Mouse (Mus musculus): ENCODE data around the gene Rab29.
"Not testable (repeated sequence)": the region's sequence is repeated elsewhere in the genome, so short reads cannot be mapped to it uniquely, and the experiment has no call there.

Rab29 gene

GRCm38 (mm10) chr1:131867093-131867945 is at the start of gene Rab29:
TSS of gene Rab29 (plus strand) at chr1:131867224.
- DNase-seq (ENCODE audit: low spot score in 2 of 2) = peak; percentile 85 to 93

- DNase-seq (ENCODE audit: low spot score in 2 of 2) = not testable (repeated sequence)
Measured at GRCm38 (mm10) chr1:131820353-131820752, 46.7 kb upstream of the Rab29 start.

DNA sequence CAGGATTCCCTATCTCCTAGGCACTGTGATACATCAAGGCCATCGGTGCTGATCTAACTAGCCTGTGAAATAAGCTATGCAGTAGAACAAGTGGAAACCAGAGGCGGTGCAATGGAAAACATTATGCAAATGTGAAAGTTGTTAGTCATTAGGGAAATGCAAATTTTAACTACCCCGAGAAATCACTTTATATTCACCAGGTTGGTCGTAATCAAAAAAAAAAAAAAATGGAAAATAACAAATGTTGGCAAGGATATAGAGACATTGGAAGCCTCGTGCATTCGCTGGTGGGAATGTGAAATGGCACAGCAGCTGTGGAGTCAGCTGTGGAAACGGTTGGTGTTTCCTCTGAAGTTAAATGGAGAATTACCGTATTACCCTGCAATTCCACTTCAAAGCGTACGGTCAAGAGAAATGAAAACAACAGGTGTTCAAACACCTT is 46.1 kb upstream of the Rab29 start:
- DNase-seq (ENCODE audit: low spot score in 2 of 2) = no peak

DNA sequence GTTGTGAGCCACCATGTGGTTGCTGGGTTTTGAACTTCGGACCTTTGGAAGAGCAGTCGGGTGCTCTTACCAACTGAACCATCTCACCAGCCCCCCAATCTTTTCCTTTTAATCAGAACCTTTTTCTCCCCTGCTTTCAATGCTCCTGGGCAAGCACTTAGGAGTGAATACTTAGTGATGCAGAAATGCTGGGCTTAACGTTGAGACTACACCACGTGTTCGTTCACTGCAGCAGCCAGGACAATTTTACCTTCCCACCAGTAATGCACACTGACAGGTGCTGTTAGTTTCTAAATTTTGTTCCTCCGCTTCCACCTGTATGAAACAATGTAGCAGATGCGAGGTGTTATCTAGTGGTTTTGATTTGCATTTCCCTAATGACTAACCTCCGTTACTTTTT is 44.7 kb upstream of the Rab29 start:
- DNase-seq (ENCODE audit: low spot score in 2 of 2) = no peak

- no peak for DNase-seq (ENCODE audit: low spot score in 2 of 2)
Measured at GRCm38 (mm10) chr1:131822856-131823492, 44.0 kb upstream of the Rab29 start.

- no peak for DNase-seq (ENCODE audit: low spot score in 2 of 2)
Measured at GRCm38 (mm10) chr1:131823563-131823962, 43.5 kb upstream of the Rab29 start.

DNA sequence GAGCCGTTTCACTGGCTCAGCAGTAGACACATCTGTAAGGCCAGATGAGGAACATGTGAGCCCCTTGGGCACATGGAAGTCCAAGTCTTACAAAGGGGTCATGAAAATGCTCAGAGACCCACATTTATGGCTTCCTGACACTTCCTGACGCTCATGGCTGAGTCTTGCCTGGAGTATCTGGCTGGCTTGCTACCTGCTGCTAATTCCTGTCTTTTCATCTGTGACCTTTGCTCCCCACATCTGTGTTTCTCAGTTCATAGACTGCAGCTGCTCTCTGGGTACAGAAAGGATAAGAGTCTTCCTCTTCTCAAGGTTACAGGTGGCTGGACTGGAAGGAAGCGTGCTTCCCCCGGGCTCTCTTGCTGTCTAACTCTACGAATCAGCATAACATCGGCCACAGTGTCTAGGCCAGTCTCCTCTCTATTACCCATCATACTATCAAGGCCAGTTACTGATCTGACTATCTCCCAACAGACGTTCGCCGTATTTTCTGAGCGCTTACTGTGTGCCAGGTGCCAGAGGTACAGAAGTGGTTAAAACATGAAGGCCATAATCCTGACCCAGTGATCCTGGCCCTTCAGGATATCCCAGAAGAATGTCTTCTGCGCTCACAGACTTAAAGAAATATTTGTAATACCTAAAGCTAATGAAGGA is 42.4 kb upstream of the Rab29 start:
- no peak for DNase-seq (ENCODE audit: low spot score in 2 of 2)

DNA sequence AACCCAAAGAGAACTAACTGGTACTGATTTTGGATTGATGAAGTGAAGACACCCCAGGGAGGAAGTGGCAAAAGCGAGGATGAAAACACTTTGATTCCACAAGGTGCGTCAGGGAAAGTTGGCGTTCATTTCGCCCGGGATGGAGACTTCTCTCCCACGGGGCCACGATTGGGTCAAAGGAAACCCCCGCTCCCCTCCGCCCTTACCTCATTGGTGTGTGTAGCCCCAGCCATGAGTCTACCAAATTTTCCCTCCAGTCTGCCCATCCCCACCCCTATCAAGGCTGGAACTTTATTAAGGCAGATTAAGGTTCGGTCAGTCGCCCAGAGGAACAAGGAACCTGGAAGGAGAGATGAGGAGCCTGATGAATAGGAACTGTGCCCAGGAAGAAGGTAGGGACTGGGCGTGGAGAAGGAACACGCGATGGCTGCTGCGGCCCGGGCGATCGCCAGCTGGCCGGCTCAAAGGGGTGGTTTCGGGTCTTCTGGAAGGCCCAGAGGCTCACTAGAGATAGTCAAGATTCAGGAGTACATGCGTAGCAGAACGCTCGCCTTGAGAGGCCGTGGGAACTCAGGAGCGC is 39.7 kb upstream of the Rab29 start, which contains the start of gene Slc41a1:
Gene Slc41a1 (plus strand): TSS at position 287 of the 580 bp plus-strand sequence.
- DNase-seq (ENCODE audit: low spot score in 2 of 2) = no peak

DNA sequence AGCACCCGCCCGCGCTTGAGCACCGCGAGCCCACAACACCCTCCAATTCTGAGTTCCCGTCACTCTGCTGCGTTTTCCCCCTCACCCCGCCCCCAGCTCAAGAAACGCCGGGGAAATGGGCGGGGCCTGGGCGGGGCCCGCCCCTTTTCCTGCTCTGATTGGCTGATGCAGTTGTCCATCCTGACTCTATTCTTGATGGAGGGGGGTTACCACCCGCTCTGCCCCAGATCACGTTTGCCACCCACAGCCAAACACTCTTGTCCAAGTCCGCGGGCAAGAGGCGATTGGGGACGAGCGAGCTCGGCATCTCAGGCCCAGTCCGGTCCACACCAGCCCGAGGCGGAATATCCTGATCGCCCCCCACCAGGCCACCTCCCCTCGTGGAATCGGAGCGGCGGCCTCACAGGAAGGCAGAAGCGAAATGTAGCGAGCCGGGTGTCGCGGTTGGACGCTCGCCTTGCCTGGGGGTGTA is 39.2 kb upstream of the Rab29 start:
- DNase-seq (ENCODE audit: low spot score in 2 of 2) = peak; percentile 91 to 92

GRCm38 (mm10) chr1:131828297-131829126 is 38.5 kb upstream of the Rab29 start:
- DNase-seq (ENCODE audit: low spot score in 2 of 2) = no peak

GRCm38 (mm10) chr1:131829279-131829678 is 37.7 kb upstream of the Rab29 start:
- DNase-seq (ENCODE audit: low spot score in 2 of 2) = no peak

DNA sequence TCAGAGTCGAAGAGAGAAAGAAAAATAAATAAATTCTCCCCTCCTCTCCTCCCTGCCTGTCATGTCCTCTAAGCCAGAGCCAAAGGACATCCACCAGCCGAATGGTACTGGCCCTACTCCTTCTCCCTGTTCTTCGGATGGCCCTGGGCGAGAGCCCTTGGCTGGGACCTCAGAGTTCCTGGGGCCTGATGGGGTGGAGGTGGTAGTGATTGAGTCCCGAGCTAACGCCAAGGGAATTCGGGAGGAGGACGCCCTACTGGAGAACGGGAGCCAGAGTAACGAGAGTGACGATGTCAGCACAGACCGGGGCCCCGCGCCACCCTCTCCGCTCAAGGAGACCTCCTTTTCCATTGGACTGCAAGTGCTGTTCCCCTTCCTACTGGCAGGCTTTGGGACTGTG is 36.5 kb upstream of the Rab29 start:
- no peak for DNase-seq (ENCODE audit: low spot score in 2 of 2)

DNA sequence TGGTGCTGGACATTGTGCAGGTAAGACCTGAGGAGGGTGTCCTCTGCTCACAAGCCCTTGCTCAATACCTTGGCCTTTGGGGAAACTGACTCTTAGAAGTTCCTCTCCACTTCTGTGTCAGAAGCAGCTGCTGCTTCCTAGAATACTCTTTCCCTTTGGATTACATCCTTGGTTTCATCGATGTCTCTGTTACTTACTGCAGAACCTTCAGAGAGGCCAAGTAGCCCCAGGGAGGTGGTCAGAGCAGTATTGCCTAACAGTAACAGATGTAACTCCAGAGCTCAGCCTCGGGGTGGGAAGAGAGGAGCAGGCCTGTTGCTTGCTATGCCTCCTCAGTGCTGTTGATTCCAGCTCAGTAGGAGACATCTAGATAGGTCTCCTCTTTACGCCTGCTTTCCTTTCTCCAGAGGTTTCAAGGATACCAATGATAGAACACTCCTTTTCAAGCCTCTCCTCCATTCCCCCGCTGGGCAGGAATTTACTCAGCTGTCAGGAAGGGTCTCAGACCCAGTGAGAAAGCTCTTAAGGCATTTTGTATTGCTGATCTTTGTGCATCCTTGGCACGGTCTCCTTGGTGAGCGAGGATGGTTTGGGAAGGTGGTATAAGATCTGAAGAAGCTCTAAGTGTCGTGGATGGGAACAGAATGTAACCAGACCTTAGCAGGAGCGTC is 35.9 kb upstream of the Rab29 start:
- no peak for DNase-seq (ENCODE audit: low spot score in 2 of 2)

- DNase-seq (ENCODE audit: low spot score in 2 of 2) = no peak
Measured at GRCm38 (mm10) chr1:131837035-131837434, 30.0 kb upstream of the Rab29 start.

DNA sequence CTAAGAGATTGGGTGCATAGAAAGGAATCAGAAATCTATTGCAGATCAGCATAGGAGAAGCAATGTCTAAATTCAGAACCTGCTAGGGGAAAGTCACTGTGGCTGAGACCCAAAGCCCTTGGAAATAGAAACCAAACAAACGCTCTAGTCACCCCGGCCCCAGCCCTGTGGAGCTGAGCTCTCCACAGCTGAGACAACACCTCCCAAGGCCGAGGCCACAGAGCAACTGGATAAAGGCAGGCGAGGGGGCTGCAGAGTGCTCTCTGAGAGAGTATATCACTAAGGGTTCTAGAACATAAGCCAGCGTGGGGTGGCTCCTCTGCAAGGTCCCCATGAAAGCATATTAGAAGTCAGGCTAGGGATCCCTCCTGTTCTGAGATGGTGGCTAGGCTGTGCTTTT is 28.5 kb upstream of the Rab29 start:
- no peak for DNase-seq (ENCODE audit: low spot score in 2 of 2)

DNA sequence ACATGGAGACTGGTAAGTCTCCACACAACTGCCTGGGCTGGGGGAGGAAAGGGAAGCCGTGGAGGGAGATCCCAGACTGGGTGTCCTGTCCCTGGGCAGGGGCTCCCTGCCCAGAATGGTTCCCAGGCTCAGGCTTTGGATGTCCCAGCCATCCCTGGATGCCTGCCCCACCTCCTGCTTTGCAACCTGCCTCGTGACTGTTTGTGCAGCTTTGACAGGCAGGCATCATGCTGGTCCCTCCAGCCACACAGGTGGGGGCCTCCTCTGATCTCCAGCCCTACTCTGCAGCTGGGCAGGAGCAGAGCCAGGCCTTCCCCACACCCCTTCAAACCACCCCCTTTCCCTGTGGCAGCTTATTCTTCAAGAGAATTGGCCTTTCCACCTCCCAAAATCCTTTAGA is 27.7 kb upstream of the Rab29 start:
- no peak for DNase-seq (ENCODE audit: low spot score in 2 of 2)

GRCm38 (mm10) chr1:131842221-131842620 is 24.8 kb upstream of the Rab29 start:
- DNase-seq (ENCODE audit: low spot score in 2 of 2) = no peak

- no peak for DNase-seq (ENCODE audit: low spot score in 2 of 2)
Measured at GRCm38 (mm10) chr1:131843758-131844157, 23.3 kb upstream of the Rab29 start.

DNA sequence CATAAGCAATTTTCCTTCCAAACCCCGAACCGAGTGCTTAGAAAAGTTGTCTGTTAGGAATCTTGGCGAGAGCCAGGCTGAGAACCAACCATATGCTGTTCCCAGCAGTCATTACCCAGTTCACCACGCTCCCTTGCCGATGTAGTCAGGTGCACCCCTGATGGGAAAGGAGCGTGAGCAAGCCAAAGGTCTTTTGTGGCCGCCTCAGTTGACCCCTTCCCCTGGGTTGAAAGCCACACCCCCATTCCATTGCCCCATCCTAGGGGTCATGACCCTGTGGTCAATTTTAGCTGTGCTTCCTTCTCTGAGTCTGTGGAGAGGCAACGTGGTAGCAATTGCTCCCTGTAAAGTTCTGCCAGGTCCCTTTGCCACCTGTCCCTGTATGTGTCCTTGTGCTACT is 22.1 kb upstream of the Rab29 start:
- DNase-seq (ENCODE audit: low spot score in 2 of 2) = no peak

GRCm38 (mm10) chr1:131846255-131846654 is 20.8 kb upstream of the Rab29 start:
- no peak for DNase-seq (ENCODE audit: low spot score in 2 of 2)

- DNase-seq (ENCODE audit: low spot score in 2 of 2) = no peak
Measured at GRCm38 (mm10) chr1:131861811-131862210, 5.2 kb upstream of the Rab29 start.

Data from urinary bladder, postnatal 4 days (tissue).